Mouse (Mus musculus) hindbrain, embryonic 16.5 days (tissue): ENCODE measurements at regions not wholly inside any gene's neighbourhood (a gene's known extent, or its start where the extent isn't known, plus 50 kb on each side); places are given as distances from the start of the nearest gene placed in this dataset.
A peak's percentile ranks its signal among the peaks of the same experiment; 100 is the strongest.
"Not testable (repeated sequence)": the region's sequence is repeated elsewhere in the genome, so short reads cannot be mapped to it uniquely, and the experiment has no call there.

Experiments used
- ATAC-seq: fragments of 200-750 bp; cut with Nextera tagmentation; 2 replicates; pipeline ENCODE4 v1.8.0; 2017; ENCODE audit warnings: moderate TSS enrichment, moderate library complexity
- H3K27ac ChIP-seq: fragments of 300-500 bp; sonication (generic); 2 replicates; pipeline ENCODE4 v1.5.1; 2014; ENCODE audit warnings: low read depth, mild to moderate bottlenecking, control low read depth, low read length, moderate library complexity
- H3K27me3 ChIP-seq: fragments of 300-500 bp; sonication (generic); replicated peaks from 2 replicates; pipeline ENCODE4 v1.6.1; 2014; ENCODE audit warnings: low read length; ENCODE audit not compliant: control insufficient read depth, insufficient read depth
- H3K36me3 ChIP-seq: fragments of 300-500 bp; sonication (generic); 2 replicates; pipeline ENCODE4 v1.6.1; 2014; ENCODE audit warnings: mild to moderate bottlenecking, low read length, moderate library complexity, mixed read lengths; ENCODE audit not compliant: control insufficient read depth, insufficient read depth
- H3K4me1 ChIP-seq: fragments of 300-500 bp; sonication (generic); 2 replicates; pipeline ENCODE4 v1.6.1; 2014; ENCODE audit warnings: low read depth, low read length; ENCODE audit not compliant: control insufficient read depth, insufficient read depth
- H3K4me2 ChIP-seq: fragments of 300-500 bp; sonication (generic); 2 replicates; pipeline ENCODE4 v1.6.1; 2014; ENCODE audit warnings: mild to moderate bottlenecking, low read length, control low read depth, moderate library complexity
- H3K4me3 ChIP-seq: fragments of 300-500 bp; sonication (generic); 2 replicates; pipeline ENCODE4 v1.5.1; 2014; ENCODE audit warnings: mild to moderate bottlenecking, low read length, control low read depth, moderate library complexity
- H3K9ac ChIP-seq: fragments of 300-500 bp; sonication (generic); 2 replicates; pipeline ENCODE4 v1.6.1; 2014; ENCODE audit warnings: low read depth, mild to moderate bottlenecking, control low read depth, low read length, moderate library complexity
- H3K9me3 ChIP-seq: fragments of 300-500 bp; sonication (generic); 2 replicates; pipeline ENCODE4 v1.6.1; 2014; ENCODE audit warnings: mild to moderate bottlenecking, low read length, moderate library complexity; ENCODE audit not compliant: control insufficient read depth
- whole genome bisulfite sequencing: fragments of 180-500 bp; shearing (Covaris S2); extraction: QIAGEN DNeasy Blood & Tissue Kit; methylation state at CpG from one replicate; pipeline ENCODE4 v1.1.7; 2014; 5-methylcytosine and 5-hydroxymethylcytosine counted together

DNA sequence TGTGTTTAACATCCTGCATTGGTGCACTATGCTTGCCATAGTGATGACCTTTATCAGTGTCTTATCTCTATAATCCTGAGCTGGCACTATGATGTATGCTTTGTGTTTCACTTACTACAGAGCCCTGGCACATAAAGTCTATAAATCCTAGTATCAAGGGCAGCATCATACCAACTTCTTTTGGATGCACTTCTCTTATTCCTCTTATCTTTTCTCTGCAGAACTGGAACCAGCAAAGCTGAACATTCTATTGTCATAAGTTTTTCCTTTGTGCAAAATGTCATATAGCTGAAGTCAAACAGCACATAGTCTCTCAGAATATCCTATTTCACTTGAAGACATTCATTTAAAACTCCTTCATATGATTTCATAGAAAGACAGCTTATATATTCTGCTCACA lies 563.3 kb upstream of the Foxg1 start:
- no peak overlapping the region for H3K9ac ChIP-seq
- H3K36me3 ChIP-seq, result no peaks in the 10 kb centered on the region
- H3K9me3 ChIP-seq, result no peaks in the 10 kb centered on the region
- ATAC-seq, result no peak
- H3K4me3 ChIP-seq, result no peak overlapping the region
- H3K27ac ChIP-seq, result no peak overlapping the region
- H3K4me2 ChIP-seq, result no peak overlapping the region
- H3K4me1 ChIP-seq, result no peaks in the 10 kb centered on the region
- no peaks in the 10 kb centered on the region for H3K27me3 ChIP-seq

DNA sequence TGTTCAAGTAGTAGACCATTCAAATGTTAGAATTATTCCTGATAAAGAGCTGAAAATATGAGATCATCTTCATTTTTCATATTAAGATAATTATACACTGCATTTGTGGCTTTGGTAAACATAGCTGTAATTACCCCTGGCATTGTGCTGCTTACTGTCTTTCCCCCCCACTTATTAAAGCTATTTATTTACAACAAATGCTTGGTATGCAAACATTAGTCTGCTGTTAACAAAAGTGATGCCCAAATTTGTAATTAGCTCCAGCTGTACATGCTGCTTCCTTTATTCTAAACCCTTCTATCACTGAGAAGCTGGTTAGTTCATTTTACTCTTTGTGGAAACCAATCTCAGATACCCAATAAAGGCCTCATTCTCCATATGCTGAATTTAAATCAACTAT lies 562.3 kb upstream of the Foxg1 start:
- H3K36me3 ChIP-seq, result no peaks in the 10 kb centered on the region
- no peak overlapping the region for H3K4me3 ChIP-seq
- no peak overlapping the region for H3K9ac ChIP-seq
- no peaks in the 10 kb centered on the region for H3K9me3 ChIP-seq
- no peaks in the 10 kb centered on the region for H3K4me1 ChIP-seq
- H3K27ac ChIP-seq, result no peak overlapping the region
- no peak for ATAC-seq
- no peaks in the 10 kb centered on the region for H3K27me3 ChIP-seq
- H3K4me2 ChIP-seq, result no peak overlapping the region

DNA sequence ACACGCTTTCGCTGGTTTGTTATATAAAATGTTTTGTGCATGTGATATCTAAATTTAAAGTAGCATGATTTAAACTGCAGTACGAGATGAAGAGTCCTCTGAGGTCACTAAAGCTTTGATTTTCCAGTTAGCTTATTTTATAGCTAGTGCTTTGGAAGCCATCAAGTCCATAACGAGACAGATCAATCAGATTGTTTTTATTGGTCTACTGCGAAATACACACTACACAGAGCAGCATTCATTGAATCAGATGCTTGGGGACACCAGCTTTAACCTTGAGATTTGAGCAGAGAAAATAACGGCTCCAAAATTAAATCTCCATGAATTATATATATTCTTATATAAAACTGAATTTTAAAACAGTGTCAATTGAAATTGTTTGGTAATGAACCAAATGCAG lies 556.2 kb upstream of the Foxg1 start:
- Histone ChIP-seq H3K4me3 (no peak overlapping the region), H3K36me3 (no peaks in the 10 kb centered on the region), H3K9ac (no peak overlapping the region), H3K4me1 (no peaks in the 10 kb centered on the region), H3K27me3 (no peaks in the 10 kb centered on the region), H3K27ac (no peak overlapping the region), H3K4me2 (no peak overlapping the region), H3K9me3 (no peaks in the 10 kb centered on the region)
- 74% methylated on average over 6 of the region's 6 CpGs for WGBS
- ATAC-seq, result no peak

DNA sequence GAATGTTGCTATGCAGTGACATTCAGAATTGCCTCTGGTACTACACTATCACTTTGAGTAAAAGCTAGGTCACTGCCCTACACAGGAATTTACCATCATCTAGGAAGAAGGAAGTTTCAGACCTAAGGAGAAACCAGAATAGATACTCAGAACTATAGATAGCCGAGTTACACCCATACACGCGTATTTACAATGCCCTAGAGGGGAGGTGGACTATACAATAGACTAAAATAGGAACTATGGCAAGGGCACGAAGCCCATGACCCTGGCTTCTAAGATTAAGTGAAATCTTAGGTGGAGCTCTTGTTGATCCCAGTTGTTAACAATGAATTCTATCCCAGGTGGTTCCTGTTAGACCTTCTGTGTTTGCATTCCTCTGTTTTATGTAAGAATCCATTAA lies 529.1 kb upstream of the Foxg1 start:
- not testable (repeated sequence) for H3K9ac ChIP-seq, H3K4me3 ChIP-seq, ATAC-seq, H3K36me3 ChIP-seq, H3K4me1 ChIP-seq, H3K4me2 ChIP-seq, H3K9me3 ChIP-seq, H3K27ac ChIP-seq, H3K27me3 ChIP-seq
- WGBS, result 84% methylated on average over 4 of the region's 4 CpGs

DNA sequence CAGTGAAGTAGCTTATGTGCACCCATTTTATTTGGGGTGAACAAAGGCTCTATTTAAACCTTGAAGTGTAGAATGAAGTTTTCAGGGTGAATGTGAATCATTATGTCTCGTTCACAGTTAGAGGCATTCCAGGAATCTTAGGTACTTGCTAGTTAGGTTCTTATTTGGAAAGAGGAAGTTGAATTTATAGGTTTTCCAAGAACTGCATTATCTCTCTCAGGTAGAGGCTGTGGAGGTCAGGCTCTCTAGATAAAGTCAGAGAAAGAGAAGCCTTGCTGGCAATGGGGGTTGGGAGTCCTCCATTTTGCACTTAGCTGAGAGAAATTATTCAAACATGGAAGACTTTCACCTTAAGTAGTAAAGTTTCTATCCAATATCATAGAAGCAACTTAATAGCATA lies 528.4 kb upstream of the Foxg1 start:
- Histone ChIP-seq H3K9ac (no peak overlapping the region), H3K27me3 (no peaks in the 10 kb centered on the region), H3K4me1 (no peaks in the 10 kb centered on the region), H3K4me2 (no peak overlapping the region), H3K36me3 (no peaks in the 10 kb centered on the region), H3K9me3 (no peaks in the 10 kb centered on the region), H3K27ac (no peak overlapping the region), H3K4me3 (no peak overlapping the region)
- no peak for ATAC-seq
- WGBS, result 88% methylated on average over 1 of the region's 1 CpGs

DNA sequence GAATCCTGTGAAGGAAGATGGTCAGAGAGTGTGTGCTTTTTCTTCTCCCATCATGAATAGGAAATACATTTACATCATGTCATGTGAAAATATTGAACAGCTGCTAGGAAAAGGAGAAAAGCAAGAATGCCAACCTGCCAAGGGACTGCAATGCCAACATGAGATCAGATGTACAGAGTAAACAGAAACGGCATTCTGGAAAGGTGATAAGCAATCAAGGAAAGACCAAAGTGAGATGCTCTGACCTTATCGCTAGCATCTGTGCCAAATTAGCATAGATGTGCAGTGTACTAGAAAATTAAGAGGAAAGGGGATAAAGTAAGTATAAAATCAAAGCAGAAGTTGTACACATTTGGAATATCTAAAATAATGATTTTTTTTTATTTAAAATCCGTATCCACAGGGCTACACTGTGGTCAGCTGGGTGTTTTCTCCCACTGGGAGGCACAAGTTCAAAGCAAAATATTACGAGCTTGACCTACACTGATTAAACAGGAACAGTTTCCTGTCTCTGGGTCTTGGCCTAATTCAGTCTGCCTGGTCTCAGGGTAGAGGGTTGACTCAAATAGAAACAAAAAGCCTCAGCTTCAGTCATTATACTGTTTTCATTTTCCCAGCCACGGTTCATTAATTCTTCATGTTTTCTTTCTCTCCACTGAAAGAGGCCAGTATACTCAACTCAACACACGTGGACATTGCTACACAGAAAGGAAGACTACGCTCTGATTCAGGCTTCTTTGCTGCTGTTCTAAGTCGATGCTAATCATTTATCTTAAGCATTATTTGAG lies 504.0 kb upstream of the Foxg1 start:
- ATAC-seq, result peak; percentile 60
- Histone ChIP-seq H3K9ac (no peak overlapping the region), H3K36me3 (no peaks in the 10 kb centered on the region), H3K27ac (no peak overlapping the region), H3K4me3 (no peak overlapping the region), H3K27me3 (no peaks in the 10 kb centered on the region), H3K4me1 (peaks cover 2% of the 10 kb centered on the region; the same call in 1 of the 2 replicates), H3K9me3 (no peaks in the 10 kb centered on the region), H3K4me2 (no peak overlapping the region)
- WGBS, result 33% methylated on average over 8 of the region's 8 CpGs
